Mouse (Mus musculus): ENCODE measurements at regions not wholly inside any gene's neighbourhood (a gene's known extent, or its start where the extent isn't known, plus 50 kb on each side); places are given as distances from the start of the nearest gene placed in this dataset.

DNA sequence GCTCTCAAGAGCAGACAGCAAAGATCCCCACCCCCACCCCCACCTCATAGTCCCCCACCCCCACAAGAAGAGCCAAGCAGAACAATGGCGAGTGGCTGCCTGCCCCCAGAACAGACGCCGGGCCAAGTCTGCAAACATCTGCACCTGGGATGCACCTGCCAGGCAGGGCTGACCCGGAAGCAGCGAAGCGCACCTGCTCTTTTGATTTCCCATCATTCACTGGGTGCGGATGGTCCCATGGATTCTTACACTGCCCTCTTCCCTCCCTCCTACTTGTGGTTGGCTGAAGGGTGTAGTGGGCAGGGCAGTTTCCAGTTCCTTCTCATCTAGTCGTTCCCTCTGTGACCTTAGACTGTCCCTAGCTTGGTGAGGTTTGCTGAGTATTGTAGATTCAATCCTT, 277.7 kb upstream of the Prox1 start:
- H3K36me3 ChIP-seq (ENCODE audit: control insufficient read depth, insufficient read depth, low read length), result no peaks in the 10 kb centered on the region
- H3K4me3 ChIP-seq (ENCODE audit: low read depth, low read length), result no peak overlapping the region
- H3K9ac ChIP-seq (ENCODE audit: low read length), result no peak overlapping the region
- DNase-seq (ENCODE audit: low spot score) (no peak), ATAC-seq (ENCODE audit: low FRiP score, low TSS enrichment) (no peak)
- H3K4me2 ChIP-seq (replicated peaks; ENCODE audit: low read depth), result no peak overlapping the region
- TF ChIP-seq CTCF (IDR thresholded peaks at IDR 0.05; ENCODE audit: low read depth), result no peak
- TF ChIP-seq EP300 (optimal IDR thresholded peaks at IDR 0.05), result no peak
- no peaks in the 10 kb centered on the region for H3K9me3 ChIP-seq (ENCODE audit: control insufficient read depth, low read length)
- H3K27me3 ChIP-seq (ENCODE audit: control insufficient read depth, insufficient read depth, low read length), result no peaks in the 10 kb centered on the region
- WGBS, result 23% methylated on average over 8 of the region's 8 CpGs
- no peak overlapping the region for H3K27ac ChIP-seq (replicated peaks)
- H3K4me1 ChIP-seq (replicated peaks; ENCODE audit: control insufficient read depth, insufficient read depth), result no peaks in the 10 kb centered on the region

- no peak for ATAC-seq (ENCODE audit: low FRiP score, low TSS enrichment)
- H3K27me3 ChIP-seq (ENCODE audit: control insufficient read depth, insufficient read depth, low read length), result no peaks in the 10 kb centered on the region
- no peak overlapping the region for H3K4me2 ChIP-seq (replicated peaks; ENCODE audit: low read depth)
- DNase-seq (ENCODE audit: low spot score), result no peak
- H3K36me3 ChIP-seq (ENCODE audit: control insufficient read depth, insufficient read depth, low read length), result no peaks in the 10 kb centered on the region
- 65% methylated on average over 7 of the region's 7 CpGs for WGBS
- H3K9me3 ChIP-seq (ENCODE audit: control insufficient read depth, low read length), result no peaks in the 10 kb centered on the region
- TF ChIP-seq CTCF (IDR thresholded peaks at IDR 0.05; ENCODE audit: low read depth) (no peak), EP300 (optimal IDR thresholded peaks at IDR 0.05) (no peak)
- H3K27ac ChIP-seq (replicated peaks), result no peak overlapping the region
- no peak overlapping the region for H3K9ac ChIP-seq (ENCODE audit: low read length)
- H3K4me3 ChIP-seq (ENCODE audit: low read depth, low read length), result no peak overlapping the region
- no peaks in the 10 kb centered on the region for H3K4me1 ChIP-seq (replicated peaks; ENCODE audit: control insufficient read depth, insufficient read depth)
Observed at GRCm38 (mm10) chr1:190447253-190447652, 276.7 kb upstream of the Prox1 start.

GRCm38 (mm10) chr1:190446676-190447075, 276.2 kb upstream of the Prox1 start:
- Histone ChIP-seq H3K4me1 (replicated peaks; ENCODE audit: control insufficient read depth, insufficient read depth) (no peaks in the 10 kb centered on the region), H3K27me3 (ENCODE audit: control insufficient read depth, insufficient read depth, low read length) (no peaks in the 10 kb centered on the region), H3K4me3 (ENCODE audit: low read depth, low read length) (no peak overlapping the region), H3K27ac (replicated peaks) (no peak overlapping the region), H3K4me2 (replicated peaks; ENCODE audit: low read depth) (no peak overlapping the region), H3K36me3 (ENCODE audit: control insufficient read depth, insufficient read depth, low read length) (no peaks in the 10 kb centered on the region), H3K9ac (ENCODE audit: low read length) (no peak overlapping the region), H3K9me3 (ENCODE audit: control insufficient read depth, low read length) (no peaks in the 10 kb centered on the region)
- ATAC-seq (ENCODE audit: low FRiP score, low TSS enrichment), result no peak
- DNase-seq (ENCODE audit: low spot score), result no peak
- TF ChIP-seq EP300 (optimal IDR thresholded peaks at IDR 0.05) (no peak), CTCF (IDR thresholded peaks at IDR 0.05; ENCODE audit: low read depth) (no peak)
- 54% methylated on average over 5 of the region's 5 CpGs for WGBS

- H3K9me3 ChIP-seq (ENCODE audit: control insufficient read depth, low read length), result no peaks in the 10 kb centered on the region
- H3K36me3 ChIP-seq (ENCODE audit: control insufficient read depth, insufficient read depth, low read length), result no peaks in the 10 kb centered on the region
- no peak overlapping the region for H3K9ac ChIP-seq (ENCODE audit: low read length)
- no peaks in the 10 kb centered on the region for H3K27me3 ChIP-seq (ENCODE audit: control insufficient read depth, insufficient read depth, low read length)
- no peak overlapping the region for H3K4me2 ChIP-seq (replicated peaks; ENCODE audit: low read depth)
- H3K27ac ChIP-seq (replicated peaks), result no peak overlapping the region
- TF ChIP-seq EP300 (optimal IDR thresholded peaks at IDR 0.05) (no peak), CTCF (IDR thresholded peaks at IDR 0.05; ENCODE audit: low read depth) (no peak)
- ATAC-seq (ENCODE audit: low FRiP score, low TSS enrichment) (no peak), DNase-seq (ENCODE audit: low spot score) (no peak)
- 69% methylated on average over 9 of the region's 9 CpGs for WGBS
- no peaks in the 10 kb centered on the region for H3K4me1 ChIP-seq (replicated peaks; ENCODE audit: control insufficient read depth, insufficient read depth)
- no peak overlapping the region for H3K4me3 ChIP-seq (ENCODE audit: low read depth, low read length)
Observed at GRCm38 (mm10) chr1:190444366-190444765, 273.9 kb upstream of the Prox1 start.

DNA sequence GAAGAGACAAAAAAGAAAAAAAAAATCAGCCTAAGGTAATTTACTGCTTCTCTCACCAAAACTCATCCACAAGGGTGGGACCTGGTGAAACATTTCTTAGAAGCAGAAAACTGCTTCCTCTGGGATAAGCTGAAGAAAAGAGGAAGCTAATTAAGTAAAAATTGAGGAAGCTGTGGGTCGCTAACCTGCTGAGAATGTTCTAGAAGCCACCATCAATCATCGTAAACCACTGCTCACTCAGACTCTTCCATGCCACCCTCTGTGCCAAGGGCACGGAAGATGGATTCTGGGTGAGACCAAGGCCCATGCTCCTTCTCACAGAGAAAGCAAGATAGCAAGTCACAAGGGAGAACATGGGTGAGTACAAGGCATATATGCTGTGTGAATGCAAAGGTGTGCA, 272.7 kb upstream of the Prox1 start:
- ATAC-seq (ENCODE audit: low FRiP score, low TSS enrichment) (no peak), DNase-seq (ENCODE audit: low spot score) (no peak)
- no peaks in the 10 kb centered on the region for H3K27me3 ChIP-seq (ENCODE audit: control insufficient read depth, insufficient read depth, low read length)
- no peaks in the 10 kb centered on the region for H3K4me1 ChIP-seq (replicated peaks; ENCODE audit: control insufficient read depth, insufficient read depth)
- no peak overlapping the region for H3K4me3 ChIP-seq (ENCODE audit: low read depth, low read length)
- WGBS, result 79% methylated on average over 3 of the region's 3 CpGs
- no peak for TF ChIP-seq EP300 (optimal IDR thresholded peaks at IDR 0.05)
- no peak for TF ChIP-seq CTCF (IDR thresholded peaks at IDR 0.05; ENCODE audit: low read depth)
- H3K4me2 ChIP-seq (replicated peaks; ENCODE audit: low read depth), result no peak overlapping the region
- H3K9me3 ChIP-seq (ENCODE audit: control insufficient read depth, low read length), result no peaks in the 10 kb centered on the region
- H3K36me3 ChIP-seq (ENCODE audit: control insufficient read depth, insufficient read depth, low read length), result no peaks in the 10 kb centered on the region
- no peak overlapping the region for H3K27ac ChIP-seq (replicated peaks)
- H3K9ac ChIP-seq (ENCODE audit: low read length), result no peak overlapping the region

- H3K9ac ChIP-seq (ENCODE audit: low read length), result no peak overlapping the region
- H3K36me3 ChIP-seq (ENCODE audit: control insufficient read depth, insufficient read depth, low read length), result no peaks in the 10 kb centered on the region
- H3K27me3 ChIP-seq (ENCODE audit: control insufficient read depth, insufficient read depth, low read length), result no peaks in the 10 kb centered on the region
- 71% methylated on average over 4 of the region's 4 CpGs for WGBS
- H3K9me3 ChIP-seq (ENCODE audit: control insufficient read depth, low read length), result no peaks in the 10 kb centered on the region
- no peak overlapping the region for H3K4me3 ChIP-seq (ENCODE audit: low read depth, low read length)
- no peak for DNase-seq (ENCODE audit: low spot score)
- H3K4me1 ChIP-seq (replicated peaks; ENCODE audit: control insufficient read depth, insufficient read depth), result no peaks in the 10 kb centered on the region
- no peak overlapping the region for H3K27ac ChIP-seq (replicated peaks)
- ATAC-seq (ENCODE audit: low FRiP score, low TSS enrichment), result no peak
- TF ChIP-seq CTCF (IDR thresholded peaks at IDR 0.05; ENCODE audit: low read depth) (no peak), EP300 (optimal IDR thresholded peaks at IDR 0.05) (no peak)
- no peak overlapping the region for H3K4me2 ChIP-seq (replicated peaks; ENCODE audit: low read depth)
Observed at GRCm38 (mm10) chr1:190442166-190442565, 271.7 kb upstream of the Prox1 start.
